Mouse (Mus musculus) ES-E14 (cell line): Measurements from ENCODE around the gene Tmem100. TPM values are rescaled to one million over a fixed set of nuclear protein-coding genes. Genes with fewer than 3 reads are reported as not detected.

Experiments used
- DNase-seq: peaks from one replicate; pipeline ENCODE4 v3.0.0-alpha.2; 2013; ENCODE audit warnings: low read depth, low spot score
- H3K27ac ChIP-seq: 2 replicates; pipeline ENCODE4 v1.5.1; 2012; ENCODE audit warnings: low read depth, mild to moderate bottlenecking, low read length, moderate library complexity, mixed read lengths; ENCODE audit not compliant: poor library complexity, insufficient read depth, severe bottlenecking
- H3K36me3 ChIP-seq: 2 replicates; pipeline ENCODE4 v1.6.1; 2012; ENCODE audit warnings: mild to moderate bottlenecking, low read length, moderate library complexity, mixed read lengths; ENCODE audit not compliant: control insufficient read depth, poor library complexity, insufficient read depth, severe bottlenecking
- H3K4me1 ChIP-seq, 2 experiments: fragments of 150-350 bp in 1 of 2; sonication (generic) in 1 of 2; 2 replicates each; pipeline ENCODE4 v1.6.1; 2012; ENCODE audit warnings: low read length in 2 of 2, mild to moderate bottlenecking in 1 of 2, mixed read lengths in 1 of 2; ENCODE audit not compliant: control insufficient read depth in 2 of 2, insufficient read depth in 2 of 2, poor library complexity in 1 of 2
- H3K4me3 ChIP-seq, 2 experiments: fragments of 150-350 bp in 1 of 2; sonication (generic) in 1 of 2; 2 replicates each; pipeline ENCODE4 v1.5.1; 2012; ENCODE audit warnings: low read length in 2 of 2, low read depth in 1 of 2, mild to moderate bottlenecking in 1 of 2, mixed read lengths in 1 of 2; ENCODE audit not compliant: insufficient read depth in 1 of 2, poor library complexity in 1 of 2, severe bottlenecking in 1 of 2
- H3K9ac ChIP-seq: 2 replicates; pipeline ENCODE4 v1.6.1; 2012; ENCODE audit warnings: low read depth, mild to moderate bottlenecking, low read length, mixed read lengths; ENCODE audit not compliant: poor library complexity, insufficient read depth, severe bottlenecking
- H3K9me3 ChIP-seq: fragments of 150-350 bp; sonication (generic); 2 replicates; pipeline ENCODE4 v1.6.1; 2012; ENCODE audit warnings: low read depth, mild to moderate bottlenecking, low read length; ENCODE audit not compliant: control insufficient read depth, insufficient read depth
- CHD2 ChIP-seq: IDR thresholded peaks from 2 replicates; pipeline ENCODE4 v1.6.1; 2014; ENCODE audit warnings: mild to moderate bottlenecking, low read depth, low read length, inconsistent platforms
- HCFC1 ChIP-seq: IDR thresholded peaks from 2 replicates; pipeline ENCODE4 v1.6.1; 2012; ENCODE audit warnings: low read length, inconsistent platforms, borderline replicate concordance; ENCODE audit not compliant: insufficient read depth
- MAFK ChIP-seq: IDR thresholded peaks from 2 replicates; pipeline ENCODE4 v1.6.1; 2014; ENCODE audit warnings: mild to moderate bottlenecking, low read depth, low read length, inconsistent platforms; ENCODE audit not compliant: insufficient read depth
- ZC3H11A ChIP-seq: IDR thresholded peaks from 2 replicates; pipeline ENCODE4 v1.6.1; 2012; ENCODE audit warnings: low read depth, mild to moderate bottlenecking, inconsistent platforms, low read length, borderline replicate concordance
- ZNF384 ChIP-seq: IDR thresholded peaks from 2 replicates; pipeline ENCODE4 v1.6.1; 2012; ENCODE audit warnings: low read depth, low read length, inconsistent platforms
- in situ Hi-C, 2 experiments: fragments of 600-800 bp; cut with MboI; formaldehyde crosslinking; loops; one replicate each; pipeline ENCODE4 v1.15.1; 2025; ENCODE audit warnings: low sequenced_read_pairs in 2 of 2, inconsistent platforms in 1 of 2; ENCODE audit not compliant: unreplicated experiment in 2 of 2
- total RNA-seq: library from RNA; depleted of rRNA; stranded (reverse); fragments of 300-350 nt; gene quantifications from 2 replicates; pipeline ENCODE4 v1.2.3, GENCODE M21; 2012

Tmem100 gene
- total RNA-seq, 1 experiment = 0.18 TPM

GRCm38 (mm10) chr11:90054401-90054800, 24.3 kb downstream of the Tmem100 start:
- Histone ChIP-seq H3K4me3 (no peak overlapping the region), H3K27ac (no peak overlapping the region), H3K9me3 (no peaks in the 10 kb centered on the region), H3K36me3 (no peaks in the 10 kb centered on the region), H3K9ac (no peak overlapping the region), H3K4me1 (no peaks in the 10 kb centered on the region)
- no peak for DNase-seq
- in situ Hi-C loops = no loop called here
- TF ChIP-seq ZC3H11A = no peak

DNA sequence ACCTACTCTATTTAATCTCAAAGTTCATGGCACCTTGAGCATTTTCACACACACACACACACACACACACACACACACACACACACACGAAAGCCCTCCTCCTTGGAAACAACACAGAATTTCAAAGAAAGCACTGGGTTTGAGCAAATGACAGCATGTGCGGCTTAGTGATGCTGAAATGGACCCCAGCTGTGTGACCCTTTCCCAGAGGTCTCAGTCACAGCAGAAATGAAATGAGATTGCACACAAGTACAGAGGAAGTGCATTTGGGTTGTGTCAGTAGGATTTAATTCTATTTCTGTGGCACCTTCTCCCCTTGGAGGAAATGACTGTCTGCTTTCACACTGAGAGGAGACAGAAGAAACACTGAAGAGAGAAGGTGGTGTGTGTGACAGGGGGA, 26.9 kb downstream of the Tmem100 start:
- Histone ChIP-seq H3K4me1 (no peaks in the 10 kb centered on the region), H3K27ac (no peak overlapping the region), H3K36me3 (no peaks in the 10 kb centered on the region), H3K9ac (no peak overlapping the region), H3K9me3 (no peaks in the 10 kb centered on the region), H3K4me3 (no peak overlapping the region)
- in situ Hi-C loops = no loop called here
- no peak for TF ChIP-seq ZNF384
- no peak for TF ChIP-seq HCFC1
- no peak for DNase-seq

- no peaks in the 10 kb centered on the region for H3K4me1 ChIP-seq
- no peak for DNase-seq
- H3K9me3 ChIP-seq = no peaks in the 10 kb centered on the region
- no peak overlapping the region for H3K27ac ChIP-seq
- TF ChIP-seq MAFK = no peak
- no peak for TF ChIP-seq CHD2
- no peak for TF ChIP-seq HCFC1
- no peak for TF ChIP-seq ZNF384
- TF ChIP-seq ZC3H11A = no peak
- H3K9ac ChIP-seq = no peak overlapping the region
- H3K36me3 ChIP-seq = no peaks in the 10 kb centered on the region
- in situ Hi-C loops = no loop called here
- no peak overlapping the region for H3K4me3 ChIP-seq
Measured at GRCm38 (mm10) chr11:90059241-90059640, 29.1 kb downstream of the Tmem100 start.

DNA sequence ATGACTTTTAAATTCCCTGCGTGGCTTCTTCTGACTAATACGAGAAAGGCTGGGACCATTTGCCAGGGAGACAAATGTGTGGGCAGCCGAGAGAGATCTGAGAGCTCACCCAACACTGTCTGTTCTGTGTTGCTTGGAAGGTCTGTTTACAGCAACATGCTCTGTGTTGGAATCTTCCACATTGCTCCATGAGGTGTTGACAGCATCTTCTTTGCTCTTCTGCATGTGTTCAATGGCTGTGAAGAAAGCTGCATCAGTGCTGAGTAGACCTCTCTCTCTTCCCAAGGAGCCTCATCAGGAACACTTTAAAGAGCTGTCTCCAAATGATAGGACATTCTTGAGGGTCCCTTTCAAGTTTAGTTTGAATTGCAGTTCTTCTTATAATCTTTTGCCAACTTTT, 32.5 kb downstream of the Tmem100 start:
- Histone ChIP-seq H3K27ac (no peak overlapping the region), H3K9ac (no peak overlapping the region), H3K4me3 (no peak overlapping the region), H3K4me1 (no peaks in the 10 kb centered on the region), H3K9me3 (no peaks in the 10 kb centered on the region), H3K36me3 (no peaks in the 10 kb centered on the region)
- no peak for DNase-seq
- no peak for TF ChIP-seq MAFK
- TF ChIP-seq ZC3H11A = no peak
- TF ChIP-seq HCFC1 = no peak
- TF ChIP-seq ZNF384 = no peak
- TF ChIP-seq CHD2 = no peak
- in situ Hi-C loops = no loop called here

- Histone ChIP-seq H3K9ac (no peak overlapping the region), H3K9me3 (no peaks in the 10 kb centered on the region), H3K36me3 (no peaks in the 10 kb centered on the region), H3K4me3 (no peak overlapping the region), H3K4me1 (no peaks in the 10 kb centered on the region), H3K27ac (no peak overlapping the region)
- no peak for DNase-seq
- TF ChIP-seq MAFK = no peak
- no peak for TF ChIP-seq CHD2
- in situ Hi-C loops = no loop called here
Measured at GRCm38 (mm10) chr11:90066405-90067250, 36.5 kb downstream of the Tmem100 start.
